Mouse (Mus musculus): ENCODE results near the gene Dlg2. TPM values are rescaled to one million over a fixed set of nuclear protein-coding genes. Genes with fewer than 3 reads are reported as not detected.
A peak's percentile ranks its signal among the peaks of the same experiment; 100 is the strongest.

Gene Dlg2
- 5.9 and 6.9 TPM in 2 replicates for polyA plus RNA-seq (2016; fragmentation: Nextera tagmentation; extraction: Ambion mirVana)

GRCm38 (mm10) chr7:90476313-90477245, at the start of gene Dlg2:
Gene Dlg2 (plus strand): TSS chr7:90476672.
- H3K4me3 ChIP-seq = peak within 1 kb of the TSS; percentile 64
- H3K9ac ChIP-seq = peak within 1 kb of the TSS; percentile 76
- peak; percentile 89 for ATAC-seq (ENCODE audit: low FRiP score)
- no peaks in the 10 kb centered on the region for H3K9me3 ChIP-seq (replicated peaks)
- no peaks in the 10 kb centered on the region for H3K27me3 ChIP-seq
- H3K27ac ChIP-seq = peak within 1 kb of the TSS; percentile 78
- peaks cover 11% of the 10 kb centered on the region for H3K4me1 ChIP-seq
- peak within 1 kb of the TSS; percentile 79 for H3K4me2 ChIP-seq (replicated peaks)
- under 1% methylated on average over 32 of the region's 32 CpGs for WGBS
- no peaks in the 10 kb centered on the region for H3K36me3 ChIP-seq

GRCm38 (mm10) chr7:90427006-90427405, 49.5 kb upstream of the Dlg2 start:
- Histone ChIP-seq H3K4me3 (peak overlapping the region; percentile 37), H3K4me2 (replicated peaks) (peak overlapping the region; percentile 69), H3K36me3 (no peaks in the 10 kb centered on the region), H3K9me3 (replicated peaks) (no peaks in the 10 kb centered on the region), H3K27ac (no peak overlapping the region), H3K9ac (peak overlapping the region; percentile 46; the same call in 1 of the 2 replicates), H3K27me3 (no peaks in the 10 kb centered on the region), H3K4me1 (peaks cover 8% of the 10 kb centered on the region)
- WGBS = 70% methylated on average over 9 of the region's 9 CpGs
- no peak for ATAC-seq (ENCODE audit: low FRiP score)

DNA sequence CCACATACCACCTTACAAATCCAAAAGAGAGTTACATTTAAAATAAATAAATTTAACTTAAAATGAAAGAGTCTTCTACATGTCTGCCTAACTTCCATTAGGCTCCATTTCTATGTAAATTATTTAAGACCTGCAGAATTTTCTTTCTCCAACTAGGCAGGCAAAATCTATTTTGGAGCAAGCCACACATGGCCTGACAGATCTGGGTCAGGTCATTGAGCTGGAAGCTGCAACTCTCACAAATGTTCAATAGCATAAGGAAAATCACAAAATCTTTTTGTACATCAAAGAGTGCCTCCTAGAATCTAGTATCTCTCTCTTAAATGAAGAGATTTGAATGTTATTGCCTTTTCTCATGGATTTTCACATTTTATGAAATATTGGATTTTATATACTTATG, 44.3 kb upstream of the Dlg2 start:
- no peak overlapping the region for H3K27ac ChIP-seq
- H3K27me3 ChIP-seq = no peaks in the 10 kb centered on the region
- H3K36me3 ChIP-seq = no peaks in the 10 kb centered on the region
- no peak overlapping the region for H3K4me2 ChIP-seq (replicated peaks)
- H3K4me1 ChIP-seq = peaks cover 1% of the 10 kb centered on the region
- H3K9ac ChIP-seq = no peak overlapping the region
- no peak for ATAC-seq (ENCODE audit: low FRiP score)
- H3K4me3 ChIP-seq = no peak overlapping the region
- no peaks in the 10 kb centered on the region for H3K9me3 ChIP-seq (replicated peaks)

- no peaks in the 10 kb centered on the region for H3K27me3 ChIP-seq
- H3K9me3 ChIP-seq (replicated peaks) = no peaks in the 10 kb centered on the region
- H3K4me3 ChIP-seq = no peak overlapping the region
- no peak for ATAC-seq (ENCODE audit: low FRiP score)
- no peak overlapping the region for H3K9ac ChIP-seq
- H3K36me3 ChIP-seq = no peaks in the 10 kb centered on the region
- 90% methylated on average over 4 of the region's 4 CpGs for WGBS
- no peak overlapping the region for H3K27ac ChIP-seq
- H3K4me1 ChIP-seq = no peaks in the 10 kb centered on the region
- H3K4me2 ChIP-seq (replicated peaks) = no peak overlapping the region
Measured at GRCm38 (mm10) chr7:90440044-90440443, 36.4 kb upstream of the Dlg2 start.

DNA sequence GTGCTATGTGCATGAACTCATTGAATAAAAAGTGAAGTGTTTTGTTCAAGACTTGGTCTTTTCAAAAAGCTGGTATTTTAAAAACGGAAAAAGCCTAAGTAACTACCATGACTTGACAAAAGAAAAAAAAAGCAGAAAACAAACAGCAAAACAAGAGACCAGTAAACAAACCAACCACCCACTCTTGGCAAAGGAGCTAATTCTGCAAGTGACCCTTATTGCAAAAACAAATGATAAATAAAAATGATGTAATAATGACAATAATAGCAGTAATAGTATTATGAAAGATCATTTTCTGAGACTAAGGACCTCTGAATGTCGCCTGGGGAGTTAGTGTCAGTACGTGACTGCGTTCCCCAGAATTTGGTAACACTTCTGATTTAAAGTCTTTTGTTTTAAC, 34.4 kb upstream of the Dlg2 start:
- WGBS = 14% methylated on average over 4 of the region's 4 CpGs

DNA sequence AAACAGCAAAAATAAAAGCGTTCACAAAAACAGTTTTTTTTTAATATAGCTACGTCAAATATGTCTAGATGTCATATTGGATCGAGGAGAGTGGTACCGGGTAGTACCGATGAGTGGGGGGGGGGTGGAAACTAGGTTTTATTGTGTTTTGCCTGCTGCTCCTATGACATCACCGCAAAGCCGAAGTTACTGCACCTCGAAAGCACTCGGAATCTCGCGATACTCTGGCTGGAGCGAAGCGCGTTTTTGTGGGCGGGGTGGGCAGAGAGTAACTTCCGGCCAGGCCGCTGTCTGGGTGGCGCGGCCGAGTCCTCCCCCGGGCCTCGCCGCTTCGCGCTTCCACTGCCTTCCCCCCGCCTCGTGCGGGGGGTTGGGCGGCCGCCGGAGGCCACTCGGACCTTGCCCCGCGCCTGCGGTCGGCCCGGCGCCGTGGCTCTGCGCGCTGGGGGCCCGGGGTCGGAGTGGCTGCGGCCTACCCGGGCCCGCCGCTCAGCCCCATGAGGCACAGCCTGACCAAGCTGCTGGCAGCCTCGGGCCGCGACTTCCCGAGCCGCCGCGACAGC, 33.9 kb upstream of the Dlg2 start, which contains the start of gene Crebzf:
Gene Crebzf, plus strand, starts transcription at position 212 of the 563 bp plus-strand sequence.
- peak within 1 kb of the TSS; percentile 83 for H3K4me2 ChIP-seq (replicated peaks)
- ATAC-seq (ENCODE audit: low FRiP score) = peak; percentile 96
- peaks cover 6% of the 10 kb centered on the region; the same call in 1 of the 2 replicates for H3K4me1 ChIP-seq
- H3K27me3 ChIP-seq = no peaks in the 10 kb centered on the region
- peak within 1 kb of the TSS; percentile 99 for H3K27ac ChIP-seq
- H3K9me3 ChIP-seq (replicated peaks) = no peaks in the 10 kb centered on the region
- under 1% methylated on average over 53 of the region's 54 CpGs for WGBS
- H3K9ac ChIP-seq = peak within 1 kb of the TSS; percentile 93
- peaks cover 3% of the 10 kb centered on the region for H3K36me3 ChIP-seq
- peak within 1 kb of the TSS; percentile 95 for H3K4me3 ChIP-seq

More for the DNA sequence above, 34.4 kb upstream of the Dlg2 start:
- no peaks in the 10 kb centered on the region for H3K27me3 ChIP-seq
- H3K4me3 ChIP-seq = peak overlapping the region; percentile 95
- H3K9me3 ChIP-seq (replicated peaks) = no peaks in the 10 kb centered on the region
- H3K4me1 ChIP-seq = peaks cover 4% of the 10 kb centered on the region; the same call in 1 of the 2 replicates
- H3K9ac ChIP-seq = peak overlapping the region; percentile 93
- peak overlapping the region; percentile 99 for H3K27ac ChIP-seq
- no peaks in the 10 kb centered on the region for H3K36me3 ChIP-seq
- peak overlapping the region; percentile 83 for H3K4me2 ChIP-seq (replicated peaks)
- peak; percentile 23 for ATAC-seq (ENCODE audit: low FRiP score)

- H3K27ac ChIP-seq = peak overlapping the region; percentile 99
- peaks cover 4% of the 10 kb centered on the region for H3K36me3 ChIP-seq
- ATAC-seq (ENCODE audit: low FRiP score) = peak; percentile 79
- peak overlapping the region; percentile 93 for H3K9ac ChIP-seq
- WGBS = under 1% methylated on average over 121 of the region's 123 CpGs
- H3K9me3 ChIP-seq (replicated peaks) = no peaks in the 10 kb centered on the region
- no peaks in the 10 kb centered on the region for H3K27me3 ChIP-seq
- peak overlapping the region; percentile 83 for H3K4me2 ChIP-seq (replicated peaks)
- peak overlapping the region; percentile 95 for H3K4me3 ChIP-seq
- peaks cover 6% of the 10 kb centered on the region; the same call in 1 of the 2 replicates for H3K4me1 ChIP-seq
Measured at GRCm38 (mm10) chr7:90443101-90444091, 33.1 kb upstream of the Dlg2 start.

DNA sequence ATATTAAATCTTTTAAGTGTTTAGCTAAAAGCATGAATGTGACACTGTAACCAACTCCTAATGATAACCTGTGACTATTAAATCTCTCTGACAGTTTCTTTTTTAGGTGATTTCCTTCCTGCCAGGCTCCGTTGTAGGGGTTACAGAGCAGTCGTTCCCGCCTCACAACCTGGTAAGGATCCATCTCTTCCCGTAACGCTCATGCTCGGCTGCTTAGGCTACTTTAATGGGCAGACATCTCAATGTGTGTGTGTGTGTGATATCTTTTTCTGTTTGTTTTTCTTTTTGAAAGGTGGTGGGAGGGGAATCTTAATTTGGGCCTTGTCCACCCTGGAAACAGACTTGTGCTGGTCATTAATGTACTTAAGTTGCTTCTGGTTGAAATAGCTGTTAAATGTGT, 32.3 kb upstream of the Dlg2 start:
- peak overlapping the region; percentile 99; the same call in 1 of the 2 replicates for H3K27ac ChIP-seq
- H3K4me3 ChIP-seq = peak overlapping the region; percentile 95
- H3K36me3 ChIP-seq = peaks cover 4% of the 10 kb centered on the region
- peak overlapping the region; percentile 83 for H3K4me2 ChIP-seq (replicated peaks)
- ATAC-seq (ENCODE audit: low FRiP score) = no peak
- peaks cover 6% of the 10 kb centered on the region; the same call in 1 of the 2 replicates for H3K4me1 ChIP-seq
- WGBS = 1% methylated on average over 6 of the region's 6 CpGs
- peak overlapping the region; percentile 93 for H3K9ac ChIP-seq
- no peaks in the 10 kb centered on the region for H3K9me3 ChIP-seq (replicated peaks)
- H3K27me3 ChIP-seq = no peaks in the 10 kb centered on the region

- WGBS = 36% methylated on average over 7 of the region's 7 CpGs
- Histone ChIP-seq H3K27me3 (no peaks in the 10 kb centered on the region), H3K4me1 (peaks cover 14% of the 10 kb centered on the region), H3K9me3 (replicated peaks) (no peaks in the 10 kb centered on the region), H3K4me3 (peak overlapping the region; percentile 74), H3K9ac (peak overlapping the region; percentile 76; the same call in 1 of the 2 replicates), H3K36me3 (peaks cover 10% of the 10 kb centered on the region; the same call in 1 of the 2 replicates), H3K27ac (peak overlapping the region; percentile 93), H3K4me2 (replicated peaks) (peak overlapping the region; percentile 61)
- no peak for ATAC-seq (ENCODE audit: low FRiP score)
Measured at GRCm38 (mm10) chr7:90456149-90456844, 20.2 kb upstream of the Dlg2 start.

GRCm38 (mm10) chr7:90456845-90457468, 19.5 kb upstream of the Dlg2 start, which contains the start of gene Tmem126a:
Gene Tmem126a (minus strand): TSS chr7:90457229.
- H3K4me3 ChIP-seq = peak within 1 kb of the TSS; percentile 74
- H3K4me2 ChIP-seq (replicated peaks) = peak within 1 kb of the TSS; percentile 61
- peak within 1 kb of the TSS; percentile 93 for H3K27ac ChIP-seq
- peaks cover 10% of the 10 kb centered on the region; the same call in 1 of the 2 replicates for H3K36me3 ChIP-seq
- H3K27me3 ChIP-seq = no peaks in the 10 kb centered on the region
- H3K9ac ChIP-seq = peak within 1 kb of the TSS; percentile 76
- peak; percentile 98 for ATAC-seq (ENCODE audit: low FRiP score)
- H3K9me3 ChIP-seq (replicated peaks) = no peaks in the 10 kb centered on the region
- H3K4me1 ChIP-seq = peaks cover 14% of the 10 kb centered on the region
- WGBS = under 1% methylated on average over 41 of the region's 41 CpGs
